Mouse (Mus musculus): ENCODE measurements at regions not wholly inside any gene's neighbourhood (a gene's known extent, or its start where the extent isn't known, plus 50 kb on each side); places are given as distances from the start of the nearest gene placed in this dataset.
"Not testable (repeated sequence)": the region's sequence is repeated elsewhere in the genome, so short reads cannot be mapped to it uniquely, and the experiment has no call there.

GRCm38 (mm10) chr5:133935451-133935850 lies 164.1 kb upstream of the Castor2 start:
- DNase-seq = no peak

- no peak for DNase-seq
Measured at GRCm38 (mm10) chr5:133935006-133935405, 164.5 kb upstream of the Castor2 start.

GRCm38 (mm10) chr5:133930101-133930500 lies 169.4 kb upstream of the Castor2 start:
- no peak for DNase-seq

GRCm38 (mm10) chr5:133927054-133927453 lies 172.5 kb upstream of the Castor2 start:
- no peak for DNase-seq

GRCm38 (mm10) chr5:133925184-133925900 lies 174.2 kb upstream of the Castor2 start:
- DNase-seq = no peak

- no peak for DNase-seq
Measured at GRCm38 (mm10) chr5:133922181-133922580, 177.3 kb upstream of the Castor2 start.

GRCm38 (mm10) chr5:133915734-133916550 lies 183.6 kb upstream of the Castor2 start:
- no peak for DNase-seq

GRCm38 (mm10) chr5:133907442-133907841 lies 192.1 kb upstream of the Castor2 start:
- no peak for DNase-seq

- peak; percentile 4 for DNase-seq
Measured at GRCm38 (mm10) chr5:133898025-133898598, 201.4 kb upstream of the Castor2 start.

GRCm38 (mm10) chr5:133890728-133891127 lies 208.8 kb upstream of the Castor2 start:
- DNase-seq = no peak

GRCm38 (mm10) chr5:133889841-133890240 lies 209.7 kb upstream of the Castor2 start:
- no peak for DNase-seq

GRCm38 (mm10) chr5:133885507-133885906 lies 214.0 kb upstream of the Castor2 start:
- DNase-seq = no peak

GRCm38 (mm10) chr5:133885016-133885415 lies 214.5 kb upstream of the Castor2 start:
- peak; percentile 62 for DNase-seq

GRCm38 (mm10) chr5:133884593-133884992 lies 214.9 kb upstream of the Castor2 start:
- DNase-seq = no peak

- no peak for DNase-seq
Measured at GRCm38 (mm10) chr5:133844483-133844882, 255.0 kb upstream of the Castor2 start.

GRCm38 (mm10) chr5:133842059-133842706 lies 257.3 kb upstream of the Castor2 start:
- DNase-seq = not testable (repeated sequence)

GRCm38 (mm10) chr5:133838286-133838685 lies 261.2 kb upstream of the Castor2 start:
- no peak for DNase-seq

- DNase-seq = no peak
Measured at GRCm38 (mm10) chr5:133833217-133833616, 266.3 kb upstream of the Castor2 start.

GRCm38 (mm10) chr5:133828226-133828625 lies 271.3 kb upstream of the Castor2 start:
- DNase-seq = no peak

GRCm38 (mm10) chr5:133823871-133824270 lies 275.6 kb upstream of the Castor2 start:
- no peak for DNase-seq

- no peak for DNase-seq
Measured at GRCm38 (mm10) chr5:133821273-133821672, 278.2 kb upstream of the Castor2 start.

- peak; percentile 2 for DNase-seq
Measured at GRCm38 (mm10) chr5:133815462-133815861, 284.0 kb upstream of the Castor2 start.

- DNase-seq = no peak
Measured at GRCm38 (mm10) chr5:133814436-133814835, 285.1 kb upstream of the Castor2 start.
